Mouse (Mus musculus): ENCODE measurements around the gene Card9. TPM values are rescaled to one million over a fixed set of nuclear protein-coding genes. Genes with fewer than 3 reads are reported as not detected.

Gene Card9
- polyA plus RNA-seq, 1 experiment from 2014 or later: 3.0 TPM

Other genes with a start within 250 kb of the Card9 start
- gene Nacc2, start 237.7 kb downstream of the Card9 start, polyA plus RNA-seq (2015; fragmentation: Nextera tagmentation; extraction: Ambion mirVana): 3.9 and 6.4 TPM in 2 replicates
- not detected in 2 replicates for gene Lhx3, start 152.6 kb downstream of the Card9 start, polyA plus RNA-seq (2015; fragmentation: Nextera tagmentation; extraction: Ambion mirVana)
- 4.3 and 4.5 TPM in 2 replicates for gene Qsox2, start 123.4 kb downstream of the Card9 start, polyA plus RNA-seq (2015; fragmentation: Nextera tagmentation; extraction: Ambion mirVana)
- gene Ccdc187, start 66.4 kb downstream of the Card9 start, polyA plus RNA-seq (2015; fragmentation: Nextera tagmentation; extraction: Ambion mirVana): 0.01 and 0.05 TPM in 2 replicates
- gene Gpsm1, start 45.4 kb downstream of the Card9 start, polyA plus RNA-seq (2015; fragmentation: Nextera tagmentation; extraction: Ambion mirVana): 2.3 and 3.0 TPM in 2 replicates
- gene Dnlz, start 8.8 kb downstream of the Card9 start, polyA plus RNA-seq (2015; fragmentation: Nextera tagmentation; extraction: Ambion mirVana): 7.2 and 8.0 TPM in 2 replicates
- gene Snapc4, start 19.7 kb upstream of the Card9 start, polyA plus RNA-seq (2015; fragmentation: Nextera tagmentation; extraction: Ambion mirVana): 7.1 and 10.0 TPM in 2 replicates
- gene Entr1, start 28.4 kb upstream of the Card9 start, polyA plus RNA-seq (2015; fragmentation: Nextera tagmentation; extraction: Ambion mirVana): 34.1 and 34.4 TPM in 2 replicates
- gene Pmpca, start 28.4 kb upstream of the Card9 start, polyA plus RNA-seq (2015; fragmentation: Nextera tagmentation; extraction: Ambion mirVana): 55.8 and 57.6 TPM in 2 replicates
- 5.2 and 5.8 TPM in 2 replicates for gene Inpp5e, start 48.3 kb upstream of the Card9 start, polyA plus RNA-seq (2015; fragmentation: Nextera tagmentation; extraction: Ambion mirVana)
- 9.3 and 12.4 TPM in 2 replicates for gene Sec16a, start 84.3 kb upstream of the Card9 start, polyA plus RNA-seq (2015; fragmentation: Nextera tagmentation; extraction: Ambion mirVana)
- 2.8 and 3.1 TPM in 2 replicates for gene Notch1, start 155.7 kb upstream of the Card9 start, polyA plus RNA-seq (2015; fragmentation: Nextera tagmentation; extraction: Ambion mirVana)
- gene Egfl7, start 219.1 kb upstream of the Card9 start, polyA plus RNA-seq (2015; fragmentation: Nextera tagmentation; extraction: Ambion mirVana): 50.9 and 54.3 TPM in 2 replicates
- gene Gm20532, start 225.7 kb upstream of the Card9 start, polyA plus RNA-seq (2015; fragmentation: Nextera tagmentation; extraction: Ambion mirVana): not detected in 2 replicates
- 58.3 and 65.7 TPM in 2 replicates for gene Agpat2, start 243.5 kb upstream of the Card9 start, polyA plus RNA-seq (2015; fragmentation: Nextera tagmentation; extraction: Ambion mirVana)